Mouse (Mus musculus) hindbrain, embryonic 12.5 days (tissue): ENCODE data around the gene Cpeb1. TPM values are rescaled to one million over a fixed set of nuclear protein-coding genes. Genes with fewer than 3 reads are reported as not detected.

Source experiments
- ATAC-seq: fragments of 200-750 bp; cut with Nextera tagmentation; 2 replicates; pipeline ENCODE4 v1.8.0; 2017; ENCODE audit warnings: moderate TSS enrichment; ENCODE audit not compliant: low FRiP score
- H3K27ac ChIP-seq: fragments of 300-500 bp; sonication (generic); 2 replicates; pipeline ENCODE4 v1.5.1; 2016; ENCODE audit warnings: mild to moderate bottlenecking
- H3K27me3 ChIP-seq: fragments of 300-500 bp; sonication (generic); 2 replicates; pipeline ENCODE4 v1.6.1; 2016; ENCODE audit warnings: mild to moderate bottlenecking
- H3K36me3 ChIP-seq: fragments of 300-500 bp; sonication (generic); 2 replicates; pipeline ENCODE4 v1.6.1; 2016; ENCODE audit warnings: mild to moderate bottlenecking
- H3K4me1 ChIP-seq: fragments of 300-500 bp; sonication (generic); 2 replicates; pipeline ENCODE4 v1.6.1; 2016
- H3K4me2 ChIP-seq: fragments of 300-500 bp; sonication (generic); replicated peaks from 2 replicates; pipeline ENCODE4 v1.6.1; 2016; ENCODE audit warnings: mild to moderate bottlenecking
- H3K4me3 ChIP-seq: fragments of 300-500 bp; sonication (generic); 2 replicates; pipeline ENCODE4 v1.5.1; 2016; ENCODE audit warnings: mild to moderate bottlenecking
- H3K9ac ChIP-seq: fragments of 300-500 bp; sonication (generic); 2 replicates; pipeline ENCODE4 v1.6.1; 2016; ENCODE audit warnings: mild to moderate bottlenecking, moderate library complexity
- H3K9me3 ChIP-seq: fragments of 300-500 bp; sonication (generic); replicated peaks from 2 replicates; pipeline ENCODE4 v1.6.1; 2016; ENCODE audit warnings: mild to moderate bottlenecking
- WGBS: fragments of 180-500 bp; shearing (Covaris S2); methylation state at CpG from one replicate; pipeline ENCODE4 v1.1.7; 2016; 5-methylcytosine and 5-hydroxymethylcytosine counted together
- polyA plus RNA-seq: library from polyadenylated mRNA; unstranded; fragments of >200 nt; fragmentation: Nextera tagmentation; extraction: Ambion mirVana; gene quantifications from 2 replicates; pipeline ENCODE4 v1.2.1, GENCODE M21; 2016

Gene Cpeb1
- polyA plus RNA-seq, 1 experiment from 2014 or later, result 2.5 TPM

DNA sequence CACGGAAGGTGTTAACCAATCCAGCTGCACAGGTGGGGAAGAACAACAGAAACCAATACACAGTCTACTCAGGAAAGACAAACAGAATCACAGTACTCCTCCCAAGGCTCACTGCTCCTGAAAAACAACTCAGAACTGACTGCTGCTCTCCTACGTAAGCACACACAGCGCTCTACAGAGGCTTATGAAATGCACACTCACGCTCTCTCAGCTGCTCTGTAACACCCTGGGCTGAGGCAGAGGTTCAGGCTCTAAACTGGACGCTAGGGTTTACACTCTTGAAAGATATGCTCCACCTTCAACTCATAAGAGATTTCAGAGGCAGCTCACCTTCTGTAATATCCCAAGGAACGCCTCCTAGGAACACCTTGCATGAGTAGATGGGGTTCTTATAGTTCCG, 98.3 kb downstream of the Cpeb1 start:
- no peak overlapping the region for H3K4me3 ChIP-seq
- H3K9me3 ChIP-seq, result no peaks in the 10 kb centered on the region
- no peak overlapping the region for H3K4me2 ChIP-seq
- no peak for ATAC-seq
- no peaks in the 10 kb centered on the region for H3K4me1 ChIP-seq
- no peak overlapping the region for H3K27ac ChIP-seq
- H3K9ac ChIP-seq, result no peak overlapping the region
- H3K27me3 ChIP-seq, result no peaks in the 10 kb centered on the region
- whole genome bisulfite sequencing, result 83% methylated on average over 7 of the region's 7 CpGs
- H3K36me3 ChIP-seq, result no peaks in the 10 kb centered on the region

DNA sequence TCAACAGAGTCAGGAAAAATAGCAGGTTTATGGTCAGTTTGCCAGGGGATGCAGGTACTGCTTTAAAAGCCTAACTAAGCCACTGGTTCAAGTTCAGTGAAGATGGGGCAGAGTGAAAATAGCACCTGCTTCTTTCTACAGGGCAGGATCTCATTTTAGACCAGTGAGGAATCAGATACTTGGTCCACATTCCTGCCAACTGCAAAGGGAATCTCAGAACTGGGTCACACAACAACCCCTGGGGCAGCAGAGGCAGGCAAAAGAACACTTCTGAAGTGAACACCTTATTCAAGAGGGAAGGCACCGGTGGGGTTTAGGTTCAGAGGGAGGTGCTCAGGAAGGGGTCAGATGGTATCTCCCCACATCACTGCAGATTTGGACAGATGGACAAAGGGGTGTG, 98.9 kb downstream of the Cpeb1 start:
- H3K9me3 ChIP-seq, result no peaks in the 10 kb centered on the region
- H3K27me3 ChIP-seq, result no peaks in the 10 kb centered on the region
- H3K27ac ChIP-seq, result no peak overlapping the region
- WGBS, result 100% methylated on average over 1 of the region's 1 CpGs
- H3K4me1 ChIP-seq, result no peaks in the 10 kb centered on the region
- H3K36me3 ChIP-seq, result no peaks in the 10 kb centered on the region
- no peak overlapping the region for H3K9ac ChIP-seq
- H3K4me2 ChIP-seq, result no peak overlapping the region
- no peak for ATAC-seq
- H3K4me3 ChIP-seq, result no peak overlapping the region

DNA sequence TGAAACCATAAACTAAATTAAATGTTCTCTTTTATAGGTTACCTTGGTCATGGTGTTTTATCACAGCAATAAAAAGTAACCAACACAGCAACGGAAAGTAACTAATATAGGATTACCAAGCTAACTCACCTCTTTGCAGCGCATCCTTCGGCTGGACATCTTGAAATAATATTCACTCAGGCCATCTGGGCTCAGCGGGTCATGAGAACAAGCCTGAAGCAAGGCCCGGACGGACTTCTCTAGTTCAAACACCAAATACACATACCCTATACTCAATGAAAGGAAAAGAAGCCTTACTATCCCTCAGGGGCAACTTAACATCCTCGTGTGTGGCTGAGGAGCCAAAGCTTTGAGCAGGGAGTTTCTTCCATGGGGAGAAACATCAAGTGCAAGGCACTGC, 99.5 kb downstream of the Cpeb1 start:
- Histone ChIP-seq H3K9ac (no peak overlapping the region), H3K4me1 (no peaks in the 10 kb centered on the region), H3K27me3 (no peaks in the 10 kb centered on the region), H3K27ac (no peak overlapping the region), H3K36me3 (no peaks in the 10 kb centered on the region), H3K4me2 (no peak overlapping the region), H3K4me3 (no peak overlapping the region), H3K9me3 (no peaks in the 10 kb centered on the region)
- no peak for ATAC-seq
- WGBS, result 78% methylated on average over 7 of the region's 7 CpGs

DNA sequence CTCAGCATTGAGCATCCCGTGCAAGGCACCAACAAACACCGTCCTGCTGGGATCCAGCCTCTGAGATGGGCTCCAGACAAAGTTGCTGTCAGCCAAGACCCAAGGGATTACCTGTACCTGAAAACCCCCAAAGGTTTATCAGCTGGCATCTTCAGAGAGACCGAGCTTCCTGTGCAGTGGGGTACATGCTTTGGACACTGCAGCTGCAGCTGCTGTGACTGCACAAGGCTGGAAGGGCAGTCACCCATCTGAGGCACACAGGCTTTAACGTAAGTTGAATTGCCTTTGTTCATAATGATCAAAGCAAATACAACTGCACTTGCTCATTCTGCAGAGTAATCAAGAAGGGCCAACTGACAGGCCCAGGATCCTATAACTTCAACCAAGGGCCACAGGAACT, 103.4 kb downstream of the Cpeb1 start:
- no peaks in the 10 kb centered on the region for H3K9me3 ChIP-seq
- H3K27ac ChIP-seq, result no peak overlapping the region
- no peaks in the 10 kb centered on the region for H3K4me1 ChIP-seq
- 82% methylated on average over 4 of the region's 4 CpGs for WGBS
- ATAC-seq, result no peak
- H3K9ac ChIP-seq, result no peak overlapping the region
- H3K36me3 ChIP-seq, result no peaks in the 10 kb centered on the region
- no peak overlapping the region for H3K4me2 ChIP-seq
- H3K27me3 ChIP-seq, result no peaks in the 10 kb centered on the region
- H3K4me3 ChIP-seq, result no peak overlapping the region

DNA sequence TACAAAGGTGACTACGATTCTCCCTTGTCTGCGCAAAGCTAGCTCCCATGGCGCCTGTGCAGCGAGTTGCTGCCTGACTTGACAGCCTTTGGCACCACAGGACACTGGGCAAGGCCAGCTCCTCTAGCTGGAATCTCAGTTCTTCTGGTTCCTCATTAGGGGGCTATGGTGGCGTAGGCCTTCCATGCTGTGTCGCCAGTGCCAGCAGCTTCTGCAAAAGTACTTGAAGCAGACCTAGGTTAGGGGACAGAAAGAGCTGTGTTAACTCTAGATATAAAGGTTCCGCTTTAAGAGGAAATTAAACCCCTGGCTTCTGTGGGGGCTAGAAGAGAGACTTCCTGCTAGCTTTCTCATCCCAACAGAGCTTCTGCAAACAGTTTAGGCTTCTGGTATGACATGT, 107.1 kb downstream of the Cpeb1 start:
- no peak overlapping the region for H3K4me3 ChIP-seq
- peaks cover 7% of the 10 kb centered on the region for H3K36me3 ChIP-seq
- H3K9ac ChIP-seq, result no peak overlapping the region
- no peak overlapping the region for H3K27ac ChIP-seq
- peaks cover 10% of the 10 kb centered on the region for H3K4me1 ChIP-seq
- 53% methylated on average over 7 of the region's 7 CpGs for WGBS
- no peak for ATAC-seq
- no peaks in the 10 kb centered on the region for H3K27me3 ChIP-seq
- no peak overlapping the region for H3K4me2 ChIP-seq
- no peaks in the 10 kb centered on the region for H3K9me3 ChIP-seq

DNA sequence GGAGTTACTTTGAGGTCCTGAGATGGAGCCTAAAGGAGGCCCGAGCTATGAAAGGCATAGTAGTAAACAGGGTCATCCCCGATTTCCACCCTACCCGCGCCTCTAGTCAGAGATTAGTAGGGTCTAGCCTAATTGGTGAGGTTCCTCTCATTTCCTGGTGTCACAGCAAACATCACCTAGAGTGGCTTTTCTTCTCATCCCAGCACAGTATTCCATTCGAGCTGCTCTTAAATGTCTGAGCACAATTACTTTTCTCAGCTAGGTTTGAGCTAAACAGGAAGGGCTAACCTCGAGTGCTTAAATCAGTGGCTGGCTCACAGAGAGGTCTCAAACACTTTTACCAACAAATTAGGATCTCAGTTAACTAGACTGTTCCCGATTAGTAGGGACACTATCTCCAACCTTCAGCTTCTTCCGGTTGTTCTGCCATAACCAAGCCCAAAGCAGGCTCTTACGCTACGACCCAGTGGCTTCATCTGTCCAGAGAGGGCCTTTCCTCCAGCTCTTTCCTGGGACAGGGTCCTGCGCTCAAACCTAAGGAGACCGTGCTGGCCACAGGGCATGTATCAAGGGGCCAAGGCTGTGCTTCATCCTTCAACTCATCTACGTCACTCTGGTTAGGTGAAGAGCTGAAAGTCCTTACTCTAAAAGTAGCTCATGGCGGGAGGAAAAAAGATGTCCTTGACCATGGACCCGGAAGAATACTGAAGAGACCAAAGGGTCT, 109.7 kb downstream of the Cpeb1 start:
- Histone ChIP-seq H3K27me3 (no peaks in the 10 kb centered on the region), H3K36me3 (peaks cover 33% of the 10 kb centered on the region), H3K4me3 (peak overlapping the region; percentile 89), H3K4me1 (peaks cover 20% of the 10 kb centered on the region), H3K9me3 (no peaks in the 10 kb centered on the region), H3K9ac (peak overlapping the region; percentile 53), H3K4me2 (peak overlapping the region; percentile 44), H3K27ac (no peak overlapping the region)
- WGBS, result 63% methylated on average over 15 of the region's 15 CpGs
- ATAC-seq, result no peak

DNA sequence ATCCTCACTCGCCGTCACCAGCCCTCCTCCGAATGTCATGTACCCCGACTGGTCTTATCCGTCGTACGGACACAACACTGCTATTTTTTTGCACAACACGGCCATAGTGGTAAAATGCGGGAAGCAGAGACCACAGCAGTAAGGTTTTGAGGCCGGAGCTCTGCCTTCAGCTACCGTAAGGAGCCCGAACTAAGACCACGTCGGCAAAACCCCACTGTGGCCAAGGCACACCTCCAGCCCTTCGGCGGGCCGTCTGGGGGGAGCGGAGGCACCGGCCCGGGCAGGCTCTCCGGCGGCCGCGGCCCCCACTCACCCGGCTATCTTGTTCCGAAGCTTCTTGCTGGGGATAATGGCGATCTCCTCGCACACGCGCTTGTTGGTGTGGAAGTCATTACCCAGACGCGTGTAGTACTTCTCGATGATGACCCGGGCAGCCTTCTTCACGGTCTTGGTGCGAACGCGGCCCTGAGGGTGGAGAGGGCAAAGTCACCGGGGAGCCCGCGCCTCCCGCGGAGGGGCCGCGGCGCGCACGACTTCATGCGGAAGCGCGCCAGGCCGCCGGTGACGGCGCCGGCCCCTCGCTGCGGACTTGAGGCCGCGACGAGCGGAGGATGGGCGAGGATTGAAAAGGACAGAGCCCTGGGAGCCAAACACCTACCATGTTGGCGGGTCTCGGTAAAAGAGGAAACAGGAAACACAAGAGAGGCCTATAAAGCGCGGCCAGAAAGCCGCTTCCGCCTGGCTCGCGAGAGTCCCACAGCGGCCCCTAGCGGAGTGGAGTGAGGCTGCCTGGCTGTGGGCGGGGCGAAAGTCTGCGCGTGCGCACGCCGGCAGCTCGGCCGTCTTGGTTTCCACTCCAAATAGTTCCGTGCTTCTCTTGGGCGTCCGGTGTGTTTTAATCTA, 110.5 kb downstream of the Cpeb1 start, which contains the start of gene Rps17:
TSS of gene Rps17 (minus strand) at position 711 of the 903 bp plus-strand sequence.
- peaks cover 20% of the 10 kb centered on the region for H3K4me1 ChIP-seq
- peaks cover 41% of the 10 kb centered on the region for H3K36me3 ChIP-seq
- WGBS, result under 1% methylated on average over 85 of the region's 85 CpGs
- H3K4me3 ChIP-seq, result peak within 1 kb of the TSS; percentile 89
- H3K9me3 ChIP-seq, result no peaks in the 10 kb centered on the region
- ATAC-seq, result peak; percentile 90
- no peaks in the 10 kb centered on the region for H3K27me3 ChIP-seq
- H3K4me2 ChIP-seq, result peak within 1 kb of the TSS; percentile 90
- peak within 1 kb of the TSS; percentile 99 for H3K9ac ChIP-seq
- peak within 1 kb of the TSS; percentile 93 for H3K27ac ChIP-seq

DNA sequence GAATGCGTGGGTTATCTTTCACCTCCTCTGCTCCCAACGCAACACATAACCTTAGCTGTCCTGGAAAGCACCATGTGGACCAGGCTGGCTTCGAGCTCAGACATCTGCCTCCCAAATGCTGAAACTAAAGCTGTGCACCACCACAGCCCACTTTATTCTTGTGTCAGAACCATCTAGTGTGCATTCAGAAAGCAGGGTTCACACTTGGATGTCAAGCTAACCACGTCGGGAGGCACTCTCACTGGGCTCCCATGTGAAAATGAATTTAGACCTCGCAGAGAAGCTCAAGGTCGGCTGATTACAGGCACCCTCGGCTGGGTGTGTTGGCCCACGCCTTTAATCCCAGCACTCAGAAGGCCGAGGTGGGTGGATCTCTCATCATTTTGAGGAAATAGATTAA, 111.4 kb downstream of the Cpeb1 start:
- Histone ChIP-seq H3K4me2 (peak overlapping the region; percentile 90), H3K9ac (peak overlapping the region; percentile 99), H3K27ac (no peak overlapping the region), H3K4me3 (peak overlapping the region; percentile 89), H3K4me1 (peaks cover 20% of the 10 kb centered on the region), H3K27me3 (no peaks in the 10 kb centered on the region), H3K9me3 (no peaks in the 10 kb centered on the region), H3K36me3 (peaks cover 49% of the 10 kb centered on the region)
- 10% methylated on average over 10 of the region's 10 CpGs for WGBS
- ATAC-seq, result no peak

DNA sequence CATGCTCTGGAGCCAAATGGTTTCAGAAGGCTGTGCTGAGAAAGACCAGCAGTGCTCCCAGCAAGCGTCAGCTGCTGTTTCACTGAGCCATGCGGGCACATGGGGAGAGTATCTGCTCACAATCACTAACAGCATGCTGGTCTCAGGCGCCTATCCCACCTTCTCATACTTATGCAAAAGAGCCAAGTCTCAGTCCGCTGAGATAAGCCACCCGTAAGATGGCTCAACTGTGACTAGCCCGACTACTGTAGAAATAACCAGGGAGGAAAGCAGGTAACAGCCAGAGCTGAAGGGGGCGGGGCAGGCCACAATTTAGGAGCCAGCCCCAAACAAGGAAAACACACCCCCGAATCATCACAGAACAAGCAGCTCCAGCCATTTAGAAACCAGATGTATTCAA, 111.9 kb downstream of the Cpeb1 start:
- peaks cover 54% of the 10 kb centered on the region for H3K36me3 ChIP-seq
- ATAC-seq, result no peak

DNA sequence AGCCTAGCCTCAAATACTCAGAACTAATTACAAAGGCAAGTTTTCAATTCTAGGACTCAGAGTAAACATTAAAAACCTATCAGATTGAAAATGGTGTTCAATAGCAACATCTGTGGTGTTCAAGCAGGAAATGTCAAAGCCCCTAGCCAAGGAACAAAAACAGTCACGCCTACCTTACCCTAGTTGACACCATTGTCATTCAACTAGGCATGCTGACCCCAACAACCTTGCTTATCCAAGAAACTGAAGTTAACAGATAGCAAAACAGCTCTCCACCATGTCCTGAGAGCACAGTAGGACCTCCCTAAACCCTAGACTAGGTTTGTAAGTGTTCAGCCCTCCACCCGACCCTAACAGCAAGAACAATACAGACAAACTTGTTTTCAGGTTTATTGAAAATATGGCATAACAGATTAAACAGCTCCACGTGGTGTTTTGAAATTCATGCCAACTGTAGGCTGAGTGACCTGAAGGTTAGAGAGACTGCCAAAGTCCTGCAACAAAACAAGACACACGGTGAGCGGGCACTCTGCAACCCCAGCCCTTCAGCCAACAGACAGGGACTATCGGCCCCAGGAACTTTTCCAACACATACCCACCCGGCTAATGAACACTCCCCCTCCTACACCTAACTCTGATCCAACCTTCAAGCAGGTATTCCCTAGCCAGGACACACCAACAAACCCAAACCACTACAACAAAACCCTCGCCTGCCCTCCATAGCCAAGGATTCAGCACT, 112.7 kb downstream of the Cpeb1 start:
- Histone ChIP-seq H3K4me1 (peaks cover 20% of the 10 kb centered on the region), H3K9me3 (no peaks in the 10 kb centered on the region), H3K4me2 (peak overlapping the region; percentile 90; the same call in 1 of the 2 replicates), H3K4me3 (peak overlapping the region; percentile 89), H3K36me3 (peaks cover 56% of the 10 kb centered on the region), H3K9ac (peak overlapping the region; percentile 99), H3K27ac (no peak overlapping the region), H3K27me3 (no peaks in the 10 kb centered on the region)
- 76% methylated on average over 8 of the region's 8 CpGs for WGBS
- ATAC-seq, result no peak

More for the DNA sequence above, 111.9 kb downstream of the Cpeb1 start:
- H3K9ac ChIP-seq, result peak overlapping the region; percentile 99
- H3K4me1 ChIP-seq, result peaks cover 20% of the 10 kb centered on the region
- no peaks in the 10 kb centered on the region for H3K9me3 ChIP-seq
- no peaks in the 10 kb centered on the region for H3K27me3 ChIP-seq
- no peak overlapping the region for H3K27ac ChIP-seq
- WGBS, result 44% methylated on average over 8 of the region's 8 CpGs
- H3K4me2 ChIP-seq, result peak overlapping the region; percentile 90
- H3K4me3 ChIP-seq, result peak overlapping the region; percentile 89

DNA sequence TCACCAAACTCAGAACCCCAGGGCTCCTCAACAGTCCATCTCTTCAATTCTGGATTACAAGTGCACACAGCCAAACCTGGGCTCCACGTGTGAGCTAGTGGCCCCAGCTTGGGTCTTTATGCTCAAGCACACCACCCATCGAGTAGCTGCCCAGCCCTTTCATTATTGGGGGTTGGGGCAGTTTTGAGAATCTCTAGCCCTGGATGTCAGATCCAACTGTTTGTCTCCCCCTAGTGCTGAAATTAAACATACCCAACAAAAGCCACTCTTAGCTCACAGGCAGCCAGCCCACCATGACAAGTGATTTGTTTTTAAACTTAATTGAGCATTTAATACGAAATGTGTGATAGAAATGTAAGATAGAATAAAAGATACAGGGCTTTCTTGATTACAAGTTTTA, 113.7 kb downstream of the Cpeb1 start:
- Histone ChIP-seq H3K4me2 (no peak overlapping the region), H3K4me3 (no peak overlapping the region), H3K4me1 (peaks cover 20% of the 10 kb centered on the region), H3K36me3 (peaks cover 56% of the 10 kb centered on the region), H3K9ac (no peak overlapping the region), H3K9me3 (no peaks in the 10 kb centered on the region), H3K27me3 (no peaks in the 10 kb centered on the region), H3K27ac (no peak overlapping the region)
- WGBS, result 55% methylated on average over 3 of the region's 3 CpGs
- ATAC-seq, result no peak

DNA sequence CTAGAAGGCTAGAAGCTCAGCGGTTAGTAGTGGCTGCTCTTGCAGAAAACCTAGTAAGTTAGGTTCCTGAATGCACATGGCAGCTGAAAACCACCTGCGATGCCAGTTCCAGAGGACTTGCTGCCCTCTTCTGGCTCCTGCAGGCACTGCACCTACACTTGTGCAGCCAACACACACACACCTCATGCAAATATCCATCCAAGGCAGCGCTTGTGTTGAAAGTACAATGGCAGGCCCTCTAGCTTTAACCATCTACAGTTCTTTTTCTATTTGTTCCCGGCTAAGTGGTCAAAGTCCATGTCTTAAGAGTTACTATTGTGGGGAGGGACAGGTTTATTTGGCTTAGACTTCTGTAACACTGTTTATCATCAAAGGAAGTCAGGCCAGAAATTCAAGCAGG, 115.5 kb downstream of the Cpeb1 start:
- 84% methylated on average over 4 of the region's 4 CpGs for WGBS
- no peaks in the 10 kb centered on the region for H3K9me3 ChIP-seq
- no peak overlapping the region for H3K9ac ChIP-seq
- no peaks in the 10 kb centered on the region for H3K27me3 ChIP-seq
- H3K4me2 ChIP-seq, result no peak overlapping the region
- H3K27ac ChIP-seq, result no peak overlapping the region
- H3K4me1 ChIP-seq, result peaks cover 31% of the 10 kb centered on the region
- no peak for ATAC-seq
- no peak overlapping the region for H3K4me3 ChIP-seq
- H3K36me3 ChIP-seq, result peaks cover 59% of the 10 kb centered on the region
